Mouse (Mus musculus): ENCODE measurements around the gene P2rx1. TPM values are rescaled to one million over a fixed set of nuclear protein-coding genes. Genes with fewer than 3 reads are reported as not detected.

The P2rx1 gene
- total RNA-seq, 2 experiments from 2014 or later: 0.33 to 0.70 TPM

DNA sequence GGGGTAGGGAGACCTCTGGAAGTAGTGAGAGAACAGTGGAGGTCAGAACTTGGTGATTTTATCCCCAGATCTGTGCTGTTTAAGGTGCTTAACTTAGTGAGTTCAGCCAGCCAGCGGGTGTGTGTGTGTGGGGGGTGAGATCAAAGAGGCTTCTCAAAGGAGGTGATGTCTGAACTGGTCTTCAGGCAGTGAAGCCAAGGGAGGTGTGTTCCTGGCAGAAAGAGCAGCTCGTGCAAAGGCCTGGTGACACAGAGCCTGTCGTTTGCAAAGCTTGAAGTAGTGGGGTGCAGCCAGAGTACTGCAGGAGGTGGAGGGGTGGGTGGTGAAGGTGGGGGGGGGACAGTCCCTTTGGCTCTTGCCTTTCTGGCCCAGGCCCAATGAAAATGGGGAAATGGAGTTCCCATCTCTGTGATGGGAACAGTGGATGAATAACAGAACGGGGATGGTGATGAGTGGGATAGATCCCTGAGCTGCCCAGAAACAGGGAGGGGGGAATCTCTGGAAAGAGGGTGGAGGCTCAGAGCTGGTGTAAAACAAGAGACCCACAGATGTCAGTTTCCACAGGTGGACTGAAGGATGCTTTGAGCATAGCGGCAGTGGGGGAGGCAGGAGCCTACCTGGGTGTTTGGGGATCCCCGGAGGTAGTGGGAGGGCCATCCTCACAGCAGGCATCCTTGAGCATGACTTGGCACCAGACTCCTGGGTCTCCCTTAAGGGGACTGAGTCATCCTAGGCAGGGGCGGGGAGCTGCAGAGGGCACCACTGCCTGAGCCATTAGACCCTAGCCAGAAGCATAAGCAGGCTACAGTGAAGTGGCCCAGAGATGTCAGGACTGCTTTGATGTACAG is 22.3 kb downstream of the P2rx1 start:
- DNase-seq: peak; percentile 79

DNA sequence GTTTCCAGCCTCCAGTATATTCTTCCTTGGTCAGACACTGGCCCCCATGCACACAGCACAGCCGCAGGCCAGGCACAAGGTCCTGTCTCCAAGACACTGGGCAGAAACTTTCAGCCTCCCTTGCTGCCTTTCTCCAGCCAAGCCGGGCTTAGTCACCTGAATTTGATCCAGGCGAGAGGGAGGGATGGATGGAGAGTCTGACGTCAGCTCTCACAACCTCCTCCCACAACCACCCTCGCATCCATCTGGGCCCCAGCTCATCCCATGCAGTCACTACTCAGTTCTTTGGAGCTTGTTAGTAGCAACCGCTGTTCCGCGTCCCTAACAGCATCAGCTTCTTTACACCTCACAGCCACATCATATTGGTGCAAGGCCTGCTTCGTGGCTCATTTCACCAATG is 24.2 kb downstream of the P2rx1 start:
- peak; percentile 74 to 76 for DNase-seq

DNA sequence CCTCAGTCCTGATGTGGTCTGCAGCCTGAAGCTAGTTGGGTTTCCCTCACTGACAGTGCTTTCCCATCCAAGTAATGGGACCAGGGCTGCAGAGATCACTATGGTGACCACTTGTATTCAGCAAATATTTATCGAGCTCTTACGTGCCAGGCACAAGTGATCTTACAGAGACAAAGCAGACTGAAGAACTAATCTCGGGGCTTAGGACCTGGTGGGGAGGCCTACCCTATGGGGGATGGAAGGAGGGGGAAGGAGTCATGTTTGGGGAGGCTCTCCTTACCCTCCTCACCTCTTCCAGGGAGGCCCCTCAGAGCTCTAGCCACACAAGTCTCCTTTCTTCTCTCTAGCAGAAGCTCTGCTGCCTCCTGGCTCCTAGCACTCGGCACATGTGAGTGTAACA is 24.9 kb downstream of the P2rx1 start:
- no peak for DNase-seq

DNA sequence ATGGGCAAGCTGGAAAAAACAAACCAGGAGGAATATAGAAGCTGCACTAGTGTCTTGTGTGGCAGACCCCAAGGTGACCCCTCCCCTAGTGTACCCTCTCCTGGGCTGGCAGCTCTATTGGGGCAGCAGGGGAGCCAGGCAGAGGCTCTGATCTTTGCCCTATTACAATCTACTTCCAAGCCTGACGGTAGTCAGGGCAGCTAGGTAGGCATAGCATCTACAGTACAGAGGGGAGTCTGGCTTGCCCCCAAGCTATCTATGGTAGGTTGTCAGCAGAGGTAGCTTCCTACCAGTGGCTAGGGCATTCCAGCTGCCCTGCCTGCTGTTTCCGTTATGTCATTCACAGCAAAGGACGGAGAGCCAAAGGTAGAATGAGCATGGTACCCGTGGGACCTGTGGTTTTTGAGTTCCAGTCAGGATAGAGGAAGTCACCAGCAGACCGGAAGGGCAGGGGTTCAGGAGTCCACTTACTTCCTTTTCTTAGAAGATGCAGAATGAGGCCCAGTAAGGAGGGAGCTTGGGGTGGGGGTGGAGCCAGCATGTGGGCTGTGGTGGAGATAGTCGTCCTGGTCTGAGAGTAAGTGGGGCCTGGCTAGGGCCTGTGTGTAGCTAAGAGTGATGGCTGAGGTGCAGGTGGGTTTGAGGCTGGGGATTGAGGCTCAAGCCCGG is 25.5 kb downstream of the P2rx1 start:
- peak; percentile 29 to 55 for DNase-seq

DNA sequence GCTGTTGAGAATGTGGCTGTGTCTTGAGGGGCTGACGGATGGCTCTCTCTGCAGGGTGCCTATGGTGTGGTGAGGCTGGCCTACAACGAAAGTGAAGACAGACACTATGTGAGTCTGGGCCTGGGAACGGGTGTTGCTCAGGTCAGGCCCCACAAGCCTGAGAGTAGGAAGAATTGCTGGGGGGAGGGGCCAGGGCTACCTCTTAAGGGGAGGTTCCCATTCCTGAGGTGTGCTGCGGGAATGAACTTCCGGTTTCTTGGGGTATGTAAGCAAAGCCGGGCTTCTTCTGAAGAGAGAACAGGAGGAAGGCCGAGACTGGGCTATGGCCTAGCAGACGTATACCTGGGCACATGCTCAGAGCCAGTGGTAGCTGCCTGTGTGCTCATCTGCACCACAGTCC is 28.1 kb downstream of the P2rx1 start:
- DNase-seq: no peak

DNA sequence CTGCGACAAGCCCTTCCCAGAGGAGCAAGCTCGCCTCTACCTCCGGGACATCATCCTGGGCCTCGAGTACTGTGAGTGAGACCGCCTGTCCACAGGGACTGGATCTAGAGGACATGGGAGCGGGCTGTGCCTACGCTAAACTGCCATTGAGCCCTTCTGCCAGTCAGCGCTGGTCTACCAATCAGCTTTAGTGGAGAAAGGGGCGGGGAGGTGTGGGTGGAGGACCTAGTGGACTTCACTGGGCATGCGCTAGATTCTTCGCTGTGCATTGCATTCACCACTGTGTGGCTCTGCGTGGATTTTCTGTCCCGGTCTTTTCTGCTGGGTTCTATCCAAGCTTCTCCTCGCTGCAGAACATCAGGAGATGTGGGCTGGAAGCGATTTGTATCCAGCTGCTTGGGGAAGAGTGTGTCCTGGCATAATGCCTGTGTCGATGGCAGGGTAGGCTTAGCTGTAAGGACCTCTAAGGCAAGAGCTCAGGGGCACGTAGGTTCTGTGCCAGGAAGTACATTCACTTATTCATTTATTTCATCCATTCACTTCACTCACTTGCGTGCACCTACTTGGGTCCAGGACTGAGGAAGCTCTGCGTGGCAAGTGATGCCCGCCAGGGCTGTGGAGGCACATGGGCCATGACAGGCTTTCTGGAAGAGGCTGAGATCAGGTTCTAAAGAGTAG is 32.1 kb downstream of the P2rx1 start:
- DNase-seq: peak; percentile 92 to 93

DNA sequence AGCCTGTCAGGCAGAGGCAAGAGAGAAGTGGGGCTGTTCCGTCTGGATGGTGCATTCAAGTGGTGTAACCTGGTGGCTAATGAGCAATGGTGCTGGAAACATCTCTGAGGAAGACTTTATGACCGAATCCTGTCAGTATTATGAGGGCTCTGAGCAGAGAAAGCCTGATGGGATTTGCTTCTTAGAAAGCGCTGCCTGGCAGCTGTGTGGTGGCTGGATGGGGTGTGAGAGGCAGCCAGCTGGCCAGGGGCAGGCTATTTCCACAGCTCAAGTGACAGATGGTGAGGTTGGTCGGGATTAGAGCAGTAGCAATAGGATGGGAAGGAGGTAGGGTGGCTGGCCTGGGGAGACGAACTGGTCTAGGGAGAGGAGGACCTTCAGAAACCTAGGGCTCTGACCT is 32.6 kb downstream of the P2rx1 start:
- no peak for DNase-seq

DNA sequence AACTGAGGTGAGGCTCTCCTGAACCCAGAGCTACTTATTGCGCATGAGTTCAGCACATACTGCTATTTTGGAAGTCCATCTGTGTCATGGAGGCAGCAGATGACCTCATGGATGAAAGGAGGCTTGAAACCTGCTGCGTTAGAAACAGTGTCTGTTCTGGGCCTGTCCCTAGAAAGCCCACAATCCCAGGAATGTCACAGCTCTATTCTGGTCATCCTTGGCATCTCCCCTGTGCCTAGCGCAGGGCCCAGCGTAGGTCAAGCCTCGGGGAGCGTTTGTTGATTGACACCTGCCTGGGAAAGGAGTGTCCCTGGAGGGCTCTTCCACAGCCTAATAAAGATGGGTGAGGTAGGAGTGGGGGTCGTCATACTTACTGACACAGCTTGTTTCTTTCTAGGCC is 37.2 kb downstream of the P2rx1 start:
- no peak for DNase-seq

DNA sequence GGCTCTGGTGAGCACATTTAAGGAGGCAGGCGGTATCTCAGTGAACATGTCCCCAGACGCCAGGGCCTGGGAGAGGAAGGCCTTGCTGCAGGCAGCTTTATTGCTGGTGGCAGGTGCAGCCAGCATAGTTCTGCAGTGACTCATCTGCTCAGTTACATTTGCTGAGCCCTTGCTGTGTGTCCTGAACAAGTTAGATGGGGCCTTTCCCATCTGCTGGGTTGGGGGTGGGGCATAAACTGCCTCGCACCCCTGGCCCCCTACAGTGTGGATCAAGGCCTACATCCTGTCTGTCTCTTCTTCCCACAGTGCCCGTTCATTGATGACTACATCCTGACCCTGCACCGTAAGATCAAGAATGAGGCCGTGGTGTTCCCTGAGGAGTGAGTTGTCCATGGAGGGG is 38.0 kb downstream of the P2rx1 start:
- peak; percentile 54 to 57 for DNase-seq

DNA sequence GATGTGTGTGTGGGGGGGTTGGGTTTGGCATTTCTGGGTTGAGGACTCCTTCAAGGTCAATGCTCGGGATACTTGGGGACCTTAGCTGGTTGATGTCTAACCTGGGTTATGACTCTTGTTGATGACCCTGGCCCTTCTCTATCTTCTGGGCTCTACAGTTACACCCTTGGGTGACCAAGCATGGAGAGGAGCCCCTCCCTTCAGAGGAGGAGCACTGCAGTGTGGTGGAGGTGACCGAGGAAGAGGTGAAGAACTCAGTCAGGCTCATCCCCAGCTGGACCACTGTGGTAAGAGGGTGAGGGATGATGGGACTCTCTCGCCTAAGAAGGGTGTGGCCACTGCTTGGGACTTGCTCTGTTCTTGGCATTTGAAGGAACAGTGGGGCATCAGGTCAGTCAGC is 38.8 kb downstream of the P2rx1 start:
- no peak for DNase-seq

DNA sequence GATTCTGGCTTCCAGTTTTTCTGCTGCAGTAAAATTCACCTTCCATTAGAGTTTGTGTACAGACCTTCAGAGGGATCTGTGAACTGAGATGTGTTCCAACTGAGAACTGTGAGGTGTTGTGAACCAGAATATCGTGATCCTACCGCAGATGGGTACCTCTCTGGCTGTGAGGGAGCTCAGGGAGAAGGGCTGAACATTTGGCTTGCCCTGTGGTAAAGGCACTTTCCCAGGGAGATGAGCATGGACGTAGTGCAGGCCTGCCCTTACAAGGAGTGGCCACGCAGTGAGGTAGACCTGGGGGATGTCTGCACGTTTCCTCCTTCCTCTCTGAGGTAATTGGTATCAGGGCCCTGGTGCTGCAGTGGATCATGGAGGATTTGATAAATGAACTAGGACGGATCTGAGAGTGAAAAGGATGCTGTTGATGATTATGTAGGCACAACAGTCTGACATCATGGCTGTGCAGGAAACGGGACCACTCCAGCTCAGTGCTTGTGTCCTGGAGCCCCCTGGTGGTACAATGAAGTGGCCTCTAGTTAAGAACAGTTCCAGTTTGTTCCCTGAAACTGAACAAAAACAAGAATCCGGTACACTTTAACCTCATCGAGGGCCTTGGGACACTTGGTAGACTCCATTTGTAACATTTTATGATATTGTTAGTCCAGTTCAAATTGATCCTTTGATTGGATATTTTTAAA is 40.3 kb downstream of the P2rx1 start:
- peak; percentile 59 to 79 for DNase-seq

DNA sequence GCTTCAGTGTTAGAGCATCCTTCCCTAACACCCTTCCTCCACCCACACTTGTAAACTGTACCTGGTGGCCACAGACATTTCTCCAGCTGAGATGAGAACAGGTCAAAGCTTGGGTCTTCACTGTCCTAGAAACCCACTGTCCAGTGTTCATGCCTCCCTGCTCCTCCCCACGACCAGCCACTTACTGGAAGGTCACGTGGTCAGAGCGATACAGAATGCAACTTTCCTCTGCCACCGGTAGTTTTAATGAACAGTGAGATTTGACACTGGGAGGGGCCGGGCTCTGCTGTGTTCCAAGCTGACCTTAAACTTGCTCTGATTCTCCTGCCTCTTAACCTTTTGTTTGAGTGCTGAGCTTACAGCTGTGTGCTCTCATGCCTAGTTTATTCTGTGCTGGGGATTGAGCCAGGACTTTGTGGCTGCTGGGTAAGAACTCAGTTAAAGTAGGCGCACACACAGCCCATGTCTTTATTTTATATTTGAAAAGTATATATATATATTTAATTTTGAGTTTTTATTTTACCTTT is 45.4 kb downstream of the P2rx1 start:
- no peak for DNase-seq

DNA sequence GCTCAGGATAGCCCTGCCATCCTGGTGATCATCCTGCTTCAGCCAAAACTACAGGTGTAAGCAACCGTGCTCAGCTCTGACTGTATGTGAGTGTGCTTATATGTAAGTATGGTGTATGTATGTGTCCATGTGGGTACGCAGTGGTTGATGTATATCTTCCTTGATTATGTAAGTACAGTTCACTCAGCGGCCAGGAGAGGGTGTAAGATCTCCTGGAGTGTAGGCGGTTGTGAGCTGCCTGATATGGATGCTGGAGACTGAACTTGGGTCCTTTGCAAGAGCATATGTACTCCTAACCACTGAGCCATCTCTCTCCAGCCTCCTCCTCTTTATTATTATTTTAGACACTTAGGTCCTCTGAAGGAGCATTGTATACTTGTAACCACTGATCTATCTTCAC is 45.9 kb downstream of the P2rx1 start:
- DNase-seq: no peak

DNA sequence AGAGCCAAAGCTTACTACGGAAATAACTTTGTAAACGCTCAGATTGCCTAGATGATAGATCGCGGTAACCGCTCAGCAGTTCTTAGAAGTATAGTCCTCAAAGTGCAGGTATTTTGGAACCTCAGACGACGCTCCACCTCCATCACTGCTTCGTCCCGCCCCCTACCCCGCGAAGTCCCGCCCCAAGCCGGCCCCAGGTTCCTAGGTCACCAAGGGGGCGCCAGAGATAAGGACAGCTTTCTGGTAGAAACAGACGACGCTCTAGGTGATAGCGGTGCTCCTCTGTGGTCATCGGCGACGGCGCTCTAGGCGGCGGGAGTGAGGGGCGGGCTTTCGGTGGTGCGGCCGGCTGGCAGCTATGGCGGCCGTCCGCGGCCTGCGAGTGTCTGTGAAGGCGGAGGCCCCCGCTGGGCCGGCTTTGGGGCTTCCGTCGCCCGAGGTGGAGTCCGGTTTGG is 48.7 kb downstream of the P2rx1 start, which contains the start of gene Ncbp3:
Gene Ncbp3 (plus strand): TSS at position 242 of the 455 bp plus-strand sequence.
- DNase-seq: peak; percentile 97

DNA sequence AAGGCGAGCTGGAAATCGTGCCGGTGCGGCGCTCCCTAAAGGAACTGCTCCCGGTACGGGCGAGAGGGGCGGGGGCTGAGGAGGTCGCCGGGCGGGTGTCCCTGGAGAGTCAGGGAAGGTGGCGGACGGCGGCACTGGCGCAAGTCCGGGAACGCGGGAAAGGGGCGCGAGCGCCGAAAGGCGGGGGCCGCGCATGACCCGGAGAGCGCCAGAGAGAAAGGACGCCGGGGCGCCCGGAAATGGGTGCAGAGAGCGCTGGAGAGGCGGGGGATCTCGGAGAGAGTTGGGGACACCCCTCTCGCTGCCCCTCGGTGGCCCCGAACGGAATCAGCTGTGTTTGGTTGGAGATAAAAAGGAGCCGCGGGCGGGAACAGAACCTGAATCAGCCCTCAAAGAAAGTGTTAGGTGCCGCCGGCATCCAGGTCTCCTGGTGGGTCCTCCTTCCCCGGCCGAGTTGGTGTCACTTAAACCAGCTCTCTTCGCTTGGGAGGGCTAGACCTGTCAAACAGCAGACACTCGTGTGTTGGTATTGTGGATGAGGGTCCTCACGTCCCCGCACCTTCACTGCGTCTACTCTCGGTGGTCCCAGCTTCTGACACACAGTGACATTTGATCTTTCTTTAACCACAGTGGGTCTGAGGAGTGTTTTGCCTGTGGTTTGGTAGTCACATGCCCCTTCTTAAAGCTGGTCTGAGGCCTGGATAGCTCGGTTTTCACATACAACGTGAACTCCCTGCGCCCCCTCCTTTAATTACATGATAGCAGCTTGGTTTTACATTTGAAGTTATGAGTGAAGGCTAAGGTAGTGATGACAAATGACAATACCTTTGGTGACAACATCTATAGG is 49.4 kb downstream of the P2rx1 start:
- DNase-seq: peak; percentile 73 to 80

DNA sequence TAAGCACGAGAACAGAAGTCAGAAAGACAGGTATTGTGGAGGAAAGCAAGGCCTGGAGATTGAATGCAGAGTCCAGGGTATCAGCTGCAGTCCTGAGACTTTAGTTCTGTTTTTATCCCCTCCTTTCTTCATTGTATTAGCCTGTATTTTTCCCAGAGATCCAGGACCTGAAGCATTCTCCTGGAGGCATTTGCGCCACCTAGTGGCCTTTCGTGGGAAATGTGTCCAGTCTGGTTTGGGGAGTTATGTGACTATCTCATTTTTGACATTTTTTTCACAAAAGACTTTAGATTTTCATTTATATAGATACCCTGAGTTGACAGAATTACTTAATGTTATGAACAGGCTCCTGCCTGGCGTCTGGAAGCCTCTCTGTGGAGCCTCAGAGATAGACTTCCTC is 50.4 kb downstream of the P2rx1 start:
- peak; percentile 79 to 82 for DNase-seq

DNA sequence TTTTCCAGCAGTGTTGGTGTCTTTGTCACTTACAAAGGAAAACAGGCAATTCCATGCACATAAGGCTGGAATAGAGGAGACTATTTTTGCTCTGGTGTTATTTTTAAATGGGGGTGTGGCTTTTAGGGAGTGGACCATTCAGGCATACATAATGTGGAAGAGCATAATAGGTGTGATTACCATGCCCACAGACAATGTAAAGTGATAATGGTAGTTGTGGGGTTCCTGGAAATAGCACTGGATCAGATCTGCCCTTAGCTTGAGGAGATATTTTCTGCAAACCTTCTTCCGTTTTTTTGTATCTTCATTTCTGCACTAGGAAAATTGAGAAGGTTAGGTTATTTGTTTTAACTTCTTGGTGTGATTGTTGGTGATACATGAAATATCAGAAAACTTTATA is 53.9 kb downstream of the P2rx1 start:
- no peak for DNase-seq

DNA sequence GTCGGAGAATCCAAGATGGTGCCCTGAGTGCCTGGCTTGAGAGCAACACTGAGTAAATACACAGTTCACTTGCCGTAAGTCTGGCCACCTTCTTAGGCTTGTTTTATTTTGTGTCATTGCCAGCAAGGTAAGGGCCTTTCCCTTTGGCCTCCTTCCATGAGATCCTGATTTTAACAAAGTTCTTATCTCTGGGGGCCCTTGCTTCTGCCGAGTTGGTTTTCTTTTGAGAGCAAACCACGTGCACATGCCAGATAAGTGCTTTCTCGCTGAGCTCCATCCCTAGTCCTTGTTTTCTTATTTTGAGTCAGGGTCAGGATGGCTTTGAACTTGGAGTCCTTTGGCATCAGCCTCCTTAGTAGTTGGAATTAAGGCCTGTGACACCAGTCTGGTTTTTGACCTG is 58.8 kb downstream of the P2rx1 start:
- no peak for DNase-seq

DNA sequence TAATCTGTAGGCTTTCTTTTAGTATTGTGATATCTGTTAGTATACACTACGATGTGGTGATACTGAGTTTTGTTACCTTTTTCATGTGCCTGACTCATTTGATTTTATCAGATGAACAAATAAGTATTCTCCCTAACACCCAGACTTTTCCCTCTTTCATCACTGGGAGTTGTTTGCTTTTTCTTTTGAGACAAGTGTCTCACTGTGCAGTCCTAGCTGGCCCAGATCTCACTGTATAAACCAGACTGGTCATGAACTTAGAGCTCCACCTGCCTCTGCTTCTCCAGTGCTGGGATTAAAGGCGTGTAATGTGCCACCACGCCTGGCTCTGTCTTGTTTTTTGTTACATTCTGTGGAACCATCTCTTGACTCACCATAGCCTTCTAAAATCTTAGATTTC is 60.7 kb downstream of the P2rx1 start:
- DNase-seq: no peak

DNA sequence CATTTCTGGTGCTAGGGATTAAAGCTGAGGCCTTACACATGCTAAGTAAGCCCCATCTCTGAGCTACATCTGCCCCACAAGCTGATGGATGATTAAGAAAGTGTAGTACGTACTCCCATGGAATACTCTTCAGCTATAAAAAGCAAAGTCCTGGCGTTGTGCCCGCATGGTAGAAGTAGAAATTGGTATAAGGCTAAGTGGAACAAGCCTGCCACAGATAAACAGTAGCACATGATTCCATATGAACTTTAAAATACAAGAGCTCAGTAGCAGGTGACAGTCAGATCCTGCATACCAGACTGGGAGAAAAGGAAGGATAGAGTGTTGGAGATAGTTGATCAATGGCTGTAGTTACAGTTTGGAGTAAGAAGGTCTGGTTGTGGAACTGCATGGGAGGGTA is 62.5 kb downstream of the P2rx1 start:
- DNase-seq: no peak

Measured in adrenal gland, postnatal 36 days (tissue).